Mouse (Mus musculus) cortical plate, adult 2 months (tissue): ENCODE results near the gene Sptb.

Source experiments
- CTCF ChIP-seq: fragments of 200-500 bp; IDR thresholded peaks from 2 replicates; pipeline ENCODE4 v1.5.1; 2011; ENCODE audit warnings: mild to moderate bottlenecking, control low read depth, low read length; ENCODE audit not compliant: insufficient read depth; ENCODE audit errors: extremely low read depth
- POLR2A ChIP-seq: fragments of 200-500 bp; IDR thresholded peaks from 2 replicates; pipeline ENCODE4 v1.6.1; 2011; ENCODE audit warnings: mild to moderate bottlenecking, low read length, control low read depth; ENCODE audit not compliant: insufficient read depth; ENCODE audit errors: extremely low read depth

DNA sequence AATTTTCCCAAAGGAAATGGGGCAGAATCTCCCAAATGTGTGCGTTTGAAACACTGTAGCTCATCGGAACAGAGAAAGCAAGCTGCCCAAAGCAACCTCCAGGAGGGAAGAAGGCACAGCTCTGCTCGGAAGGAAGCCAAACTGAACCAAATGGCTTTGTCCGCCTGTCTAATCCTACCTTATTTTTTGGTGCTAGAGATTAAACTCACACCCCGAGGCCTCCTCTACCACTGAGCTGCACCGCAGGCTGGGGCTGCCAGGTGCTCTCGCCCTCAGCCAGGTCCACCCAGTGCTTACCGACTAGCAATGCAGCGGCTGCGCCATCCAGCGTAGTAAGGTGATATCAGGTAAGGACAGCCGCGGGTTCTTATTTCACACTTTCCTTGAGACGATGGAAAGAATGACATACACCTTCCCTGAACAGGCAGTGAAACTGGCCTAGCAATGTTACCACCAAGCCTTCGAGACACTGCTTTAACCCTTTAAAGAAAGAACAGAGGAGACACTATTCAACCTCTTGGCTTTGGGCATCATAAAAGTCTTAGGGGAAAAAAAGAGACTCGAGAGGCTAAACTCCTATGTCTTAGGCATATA lies 40.6 kb upstream of the Sptb start:
- TF ChIP-seq POLR2A: no peak
- TF ChIP-seq CTCF: no peak
